Mouse (Mus musculus) kidney, adult 2 months (tissue): ENCODE results near the gene Coro2b. TPM values are rescaled to one million over a fixed set of nuclear protein-coding genes. Genes with fewer than 3 reads are reported as not detected.
A peak's percentile ranks its signal among the peaks of the same experiment; 100 is the strongest.

Experiments used
- DNase-seq: peaks from one replicate; pipeline ENCODE4 v3.0.0; 2021
- H3K27ac ChIP-seq: fragments of 200-500 bp; 2 replicates; pipeline ENCODE4 v1.5.1; 2012; ENCODE audit warnings: low read depth, low read length, control low read depth, inconsistent platforms; ENCODE audit not compliant: insufficient read depth
- H3K27me3 ChIP-seq: fragments of 200-500 bp; replicated peaks from 2 replicates; pipeline ENCODE4 v1.6.1; 2012; ENCODE audit warnings: mild to moderate bottlenecking, moderate library complexity, low read length, inconsistent platforms; ENCODE audit not compliant: control insufficient read depth, insufficient read depth
- H3K36me3 ChIP-seq: fragments of 200-500 bp; 2 replicates; pipeline ENCODE4 v1.6.1; 2012; ENCODE audit warnings: mild to moderate bottlenecking, moderate library complexity, low read length, inconsistent platforms; ENCODE audit not compliant: control insufficient read depth, insufficient read depth
- H3K4me1 ChIP-seq: fragments of 200-500 bp; 2 replicates; pipeline ENCODE4 v1.6.1; 2011; ENCODE audit warnings: low read length; ENCODE audit not compliant: control insufficient read depth, insufficient read depth
- H3K4me3 ChIP-seq: fragments of 200-500 bp; 2 replicates; pipeline ENCODE4 v1.5.1; 2011; ENCODE audit warnings: mild to moderate bottlenecking, low read depth, low read length, control low read depth; ENCODE audit not compliant: insufficient read depth
- CTCF ChIP-seq: fragments of 200-500 bp; conservative IDR thresholded peaks from 2 replicates; pipeline ENCODE4 v1.5.1; 2011; ENCODE audit warnings: low read depth, mild to moderate bottlenecking, control low read depth, low read length, moderate library complexity, mixed read lengths; ENCODE audit not compliant: insufficient read depth, insufficient read length
- POLR2A ChIP-seq: fragments of 200-500 bp; IDR thresholded peaks from one replicate; pipeline ENCODE4 v1.6.1; 2011; ENCODE audit warnings: low read depth, low read length, control low read depth
- WGBS: fragments of 180-500 bp; shearing (Covaris S2); methylation state at CpG from one replicate; pipeline ENCODE4 v1.1.7; 2018; 5-methylcytosine and 5-hydroxymethylcytosine counted together
- polyA plus RNA-seq: library from polyadenylated mRNA; depleted of rRNA; stranded (reverse); fragments of >200 nt; gene quantifications from 2 replicates; pipeline ENCODE4 v1.2.3, GENCODE M21; 2012

Coro2b gene
- polyA plus RNA-seq, 1 experiment = 9.8 TPM

GRCm38 (mm10) chr9:62559446-62559845 lies 22.6 kb upstream of the Coro2b start:
- H3K36me3 ChIP-seq = no peaks in the 10 kb centered on the region
- no peak overlapping the region for H3K4me3 ChIP-seq
- H3K27me3 ChIP-seq = no peaks in the 10 kb centered on the region
- peak overlapping the region; percentile 39 for H3K27ac ChIP-seq
- WGBS = 84% methylated on average over 3 of the region's 3 CpGs
- DNase-seq = no peak
- no peaks in the 10 kb centered on the region for H3K4me1 ChIP-seq
- TF ChIP-seq POLR2A (no peak), CTCF (no peak)

DNA sequence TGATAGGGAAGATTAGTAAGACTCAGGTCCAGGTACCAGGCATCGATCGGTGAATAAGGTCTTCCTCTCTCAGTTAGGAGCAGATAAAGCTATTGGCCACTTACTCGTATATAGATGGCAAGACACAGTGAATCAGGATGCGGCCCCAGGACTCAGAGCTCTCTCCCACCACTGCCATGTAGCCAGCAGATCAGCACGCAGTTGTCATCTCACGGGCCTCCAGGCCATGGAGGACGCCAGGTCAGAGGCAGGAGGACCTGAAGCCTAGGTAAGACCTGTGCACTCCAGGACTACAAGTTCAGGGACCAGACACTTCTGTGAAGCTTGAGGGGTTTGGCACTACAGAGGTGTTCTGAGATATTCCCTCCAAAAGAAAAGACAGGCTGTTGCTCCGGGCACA lies 21.2 kb upstream of the Coro2b start:
- no peak overlapping the region for H3K27ac ChIP-seq
- H3K4me3 ChIP-seq = no peak overlapping the region
- no peaks in the 10 kb centered on the region for H3K36me3 ChIP-seq
- no peak for TF ChIP-seq CTCF
- no peak for TF ChIP-seq POLR2A
- 94% methylated on average over 8 of the region's 8 CpGs for WGBS
- no peaks in the 10 kb centered on the region for H3K4me1 ChIP-seq
- DNase-seq = no peak
- no peaks in the 10 kb centered on the region for H3K27me3 ChIP-seq

DNA sequence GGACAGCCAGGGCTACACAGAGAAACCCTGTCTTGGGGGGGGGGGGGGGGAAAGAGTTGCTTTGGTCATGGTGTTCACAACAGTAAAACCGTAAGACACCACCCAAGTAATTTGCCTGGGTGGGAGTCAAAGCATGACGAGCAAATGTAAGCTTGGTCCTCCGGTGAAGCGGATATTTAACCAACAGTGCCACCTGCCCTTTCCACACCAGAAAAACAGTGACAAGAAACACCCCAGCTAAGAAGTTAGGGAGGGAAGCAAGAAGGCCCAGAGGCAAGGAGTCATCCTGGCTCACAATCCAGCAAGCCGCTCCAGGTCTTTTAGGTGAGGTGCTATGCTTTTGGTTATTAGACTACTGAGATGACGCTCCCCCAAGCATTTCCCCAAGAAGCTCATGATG lies 19.9 kb upstream of the Coro2b start:
- no peak overlapping the region for H3K4me3 ChIP-seq
- no peak for DNase-seq
- H3K27ac ChIP-seq = no peak overlapping the region
- TF ChIP-seq CTCF (no peak), POLR2A (no peak)
- H3K4me1 ChIP-seq = no peaks in the 10 kb centered on the region
- 90% methylated on average over 6 of the region's 6 CpGs for WGBS
- H3K27me3 ChIP-seq = no peaks in the 10 kb centered on the region
- no peaks in the 10 kb centered on the region for H3K36me3 ChIP-seq

DNA sequence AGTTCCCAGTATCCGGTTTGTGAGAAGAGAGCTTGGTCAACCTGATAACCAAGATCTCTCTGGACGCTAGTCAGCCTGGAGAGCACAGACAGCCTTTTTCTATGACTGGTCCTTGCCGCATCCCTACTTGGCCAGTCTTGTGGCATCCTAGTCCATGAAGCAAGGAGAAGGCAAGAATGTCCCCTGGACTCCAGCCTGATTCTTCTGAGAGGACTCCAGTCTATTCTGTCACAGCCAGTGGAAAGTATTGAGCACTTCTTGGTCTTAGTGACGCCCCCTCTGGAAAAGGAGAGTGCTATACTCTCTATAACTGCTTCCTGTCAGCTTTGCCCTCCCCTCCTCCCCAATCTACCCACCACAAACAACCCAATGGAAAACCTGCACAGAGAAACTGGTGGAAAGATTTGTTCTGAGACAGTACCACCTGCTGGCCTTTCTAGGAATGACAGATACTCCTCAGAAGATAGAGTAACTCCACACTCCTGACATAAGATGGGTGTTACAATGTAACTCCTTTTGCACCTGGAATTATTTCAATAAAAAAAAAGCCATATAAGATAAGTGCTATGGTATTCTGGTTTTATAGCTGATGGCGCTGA lies 18.5 kb upstream of the Coro2b start:
- WGBS = 69% methylated on average over 5 of the region's 5 CpGs
- peak; percentile 44 for DNase-seq

GRCm38 (mm10) chr9:62554606-62555005 lies 17.8 kb upstream of the Coro2b start:
- H3K4me1 ChIP-seq = no peaks in the 10 kb centered on the region
- H3K27ac ChIP-seq = no peak overlapping the region
- 60% methylated on average over 3 of the region's 3 CpGs for WGBS
- H3K27me3 ChIP-seq = no peaks in the 10 kb centered on the region
- H3K4me3 ChIP-seq = no peak overlapping the region
- no peak for DNase-seq
- TF ChIP-seq POLR2A (no peak), CTCF (no peak)
- no peaks in the 10 kb centered on the region for H3K36me3 ChIP-seq

More for the DNA sequence above, 18.5 kb upstream of the Coro2b start:
- no peak overlapping the region for H3K4me3 ChIP-seq
- no peak overlapping the region for H3K27ac ChIP-seq
- TF ChIP-seq POLR2A = no peak
- no peak; the same call in 1 of the 2 replicates for TF ChIP-seq CTCF
- H3K27me3 ChIP-seq = no peaks in the 10 kb centered on the region
- no peaks in the 10 kb centered on the region for H3K36me3 ChIP-seq
- H3K4me1 ChIP-seq = no peaks in the 10 kb centered on the region

DNA sequence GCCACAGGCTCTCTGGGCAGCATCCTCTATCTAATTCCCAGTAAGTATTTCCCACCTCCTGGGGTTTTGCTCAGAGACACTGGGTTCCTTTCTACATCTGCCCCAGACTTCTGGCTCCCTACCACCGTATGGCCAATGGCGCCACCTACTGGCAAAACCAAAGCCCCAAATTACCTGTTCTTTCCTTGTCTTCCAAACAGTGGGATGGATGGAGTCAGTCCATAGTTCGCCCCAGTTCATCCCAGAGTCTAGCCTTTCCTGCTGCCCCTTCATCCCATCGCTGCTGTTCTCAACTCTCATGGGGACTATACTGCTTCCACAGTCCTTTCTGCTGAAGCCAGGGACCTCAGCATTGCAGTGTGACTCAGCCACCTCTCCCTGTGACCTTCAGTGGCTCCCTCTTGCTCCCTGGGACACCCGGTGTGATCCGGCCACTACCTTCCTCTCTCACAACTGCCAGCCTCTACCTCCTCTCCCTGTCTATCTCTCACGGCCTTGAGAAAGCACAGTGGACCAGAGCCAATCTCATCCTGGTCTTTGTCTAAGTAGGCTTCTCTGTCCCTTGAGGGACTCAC lies 16.6 kb upstream of the Coro2b start:
- no peak overlapping the region for H3K4me3 ChIP-seq
- no peak overlapping the region for H3K27ac ChIP-seq
- WGBS = 38% methylated on average over 7 of the region's 7 CpGs
- H3K36me3 ChIP-seq = no peaks in the 10 kb centered on the region
- no peaks in the 10 kb centered on the region for H3K27me3 ChIP-seq
- H3K4me1 ChIP-seq = no peaks in the 10 kb centered on the region
- TF ChIP-seq CTCF (peak; percentile 82), POLR2A (no peak)
- DNase-seq = peak; percentile 58

DNA sequence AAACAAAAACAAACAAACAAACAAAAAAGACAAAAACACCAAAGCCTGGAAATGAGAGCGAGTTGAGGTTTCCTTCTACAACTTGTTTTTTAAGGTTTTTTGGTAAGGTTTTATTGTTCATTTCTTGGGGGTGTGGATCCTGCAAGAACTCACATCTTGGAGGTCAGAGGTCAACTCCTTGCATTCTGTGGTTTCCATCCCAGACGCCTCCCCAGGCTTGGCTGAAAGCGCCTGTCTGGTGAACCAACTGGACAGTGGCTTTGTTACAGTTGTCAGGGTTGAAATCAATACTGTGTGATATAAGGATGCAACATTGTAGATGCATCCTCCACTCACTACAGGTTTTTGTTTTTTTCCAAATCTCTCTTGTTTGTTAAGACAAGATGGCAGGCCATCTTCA lies 14.7 kb upstream of the Coro2b start:
- TF ChIP-seq CTCF = no peak
- TF ChIP-seq POLR2A = no peak
- WGBS = 90% methylated on average over 3 of the region's 3 CpGs
- DNase-seq = no peak
- no peak overlapping the region for H3K4me3 ChIP-seq
- no peaks in the 10 kb centered on the region for H3K4me1 ChIP-seq
- H3K27me3 ChIP-seq = no peaks in the 10 kb centered on the region
- H3K27ac ChIP-seq = no peak overlapping the region
- no peaks in the 10 kb centered on the region for H3K36me3 ChIP-seq
